Mouse (Mus musculus): ENCODE data around the gene Gm42715. TPM values are rescaled to one million over a fixed set of nuclear protein-coding genes. Genes with fewer than 3 reads are reported as not detected.
"Not testable (repeated sequence)": the region's sequence is repeated elsewhere in the genome, so short reads cannot be mapped to it uniquely, and the experiment has no call there.

Gene Gm42715
- total RNA-seq (2022) = 1 to 10 TPM; 4.4 to 8.0 (median 5.5) TPM

GRCm38 (mm10) chr7:127519284-127519683 lies at the start of gene Gm42715:
Gene Gm42715, plus strand, starts transcription at chr7:127519584.
- DNase-seq (ENCODE audit: low spot score in 2 of 2) = no peak

GRCm38 (mm10) chr7:127470011-127470715 lies 49.2 kb upstream of the Gm42715 start:
- no peak for DNase-seq (ENCODE audit: low spot score in 2 of 2)

GRCm38 (mm10) chr7:127470743-127471645 lies 48.4 kb upstream of the Gm42715 start:
- peak; percentile 84 to 92 for DNase-seq (ENCODE audit: low spot score in 2 of 2)

- peak; percentile 36 to 62 for DNase-seq (ENCODE audit: low spot score in 2 of 2)
Observed at GRCm38 (mm10) chr7:127471646-127472010, 47.8 kb upstream of the Gm42715 start.

- no peak for DNase-seq (ENCODE audit: low spot score in 2 of 2)
Observed at GRCm38 (mm10) chr7:127472060-127472459, 47.3 kb upstream of the Gm42715 start.

- DNase-seq (ENCODE audit: low spot score in 2 of 2) = no peak
Observed at GRCm38 (mm10) chr7:127473705-127474104, 45.7 kb upstream of the Gm42715 start.

GRCm38 (mm10) chr7:127474378-127475070 lies 44.9 kb upstream of the Gm42715 start:
- no peak for DNase-seq (ENCODE audit: low spot score in 2 of 2)

GRCm38 (mm10) chr7:127475186-127475740 lies 44.1 kb upstream of the Gm42715 start:
- no peak for DNase-seq (ENCODE audit: low spot score in 2 of 2)

GRCm38 (mm10) chr7:127476336-127476735 lies 43.0 kb upstream of the Gm42715 start:
- DNase-seq (ENCODE audit: low spot score in 2 of 2) = no peak

- DNase-seq (ENCODE audit: low spot score in 2 of 2) = no peak
Observed at GRCm38 (mm10) chr7:127476855-127477254, 42.5 kb upstream of the Gm42715 start.

GRCm38 (mm10) chr7:127477687-127478634 lies 41.4 kb upstream of the Gm42715 start:
- DNase-seq (ENCODE audit: low spot score in 2 of 2) = peak; percentile 99 to 100

GRCm38 (mm10) chr7:127478635-127479317 lies 40.6 kb upstream of the Gm42715 start, which contains the start of gene Fbrs:
Gene Fbrs, plus strand, starts transcription at chr7:127479199.
- DNase-seq (ENCODE audit: low spot score in 2 of 2) = peak; percentile 96 to 98

- DNase-seq (ENCODE audit: low spot score in 2 of 2) = peak in 1 of 2 experiments; percentile 27
Observed at GRCm38 (mm10) chr7:127479318-127480225, 39.8 kb upstream of the Gm42715 start.

GRCm38 (mm10) chr7:127480321-127480720 lies 39.1 kb upstream of the Gm42715 start:
- no peak for DNase-seq (ENCODE audit: low spot score in 2 of 2)

GRCm38 (mm10) chr7:127485416-127485815 lies 34.0 kb upstream of the Gm42715 start:
- no peak for DNase-seq (ENCODE audit: low spot score in 2 of 2)

GRCm38 (mm10) chr7:127488364-127488763 lies 31.0 kb upstream of the Gm42715 start:
- not testable (repeated sequence) for DNase-seq (ENCODE audit: low spot score in 2 of 2)

- DNase-seq (ENCODE audit: low spot score in 2 of 2) = no peak
Observed at GRCm38 (mm10) chr7:127489982-127490381, 29.4 kb upstream of the Gm42715 start.

GRCm38 (mm10) chr7:127491846-127492245 lies 27.5 kb upstream of the Gm42715 start:
- no peak for DNase-seq (ENCODE audit: low spot score in 2 of 2)

GRCm38 (mm10) chr7:127494648-127495047 lies 24.7 kb upstream of the Gm42715 start:
- DNase-seq (ENCODE audit: low spot score in 2 of 2) = no peak

Measured in gastrocnemius, adult 8-10 months (tissue).